Mouse (Mus musculus) intestine, embryonic 14.5 days (tissue): ENCODE results near the gene Flt4. TPM values are rescaled to one million over a fixed set of nuclear protein-coding genes. Genes with fewer than 3 reads are reported as not detected.
A peak's percentile ranks its signal among the peaks of the same experiment; 100 is the strongest.

ENCODE experiments used
- ATAC-seq: fragments of 200-750 bp; cut with Nextera tagmentation; replicated peaks from 2 replicates; pipeline ENCODE4 v1.8.0; 2017; ENCODE audit warnings: low read depth, moderate number of reproducible peaks, moderate TSS enrichment, moderate library complexity; ENCODE audit not compliant: low FRiP score, low TSS enrichment
- DNase-seq: peaks from one replicate; pipeline ENCODE4 v3.0.0-alpha.2; 2018; ENCODE audit warnings: low spot score
- H3K27ac ChIP-seq: fragments of 300-500 bp; sonication (generic); 2 replicates; pipeline ENCODE4 v1.5.1; 2014; ENCODE audit warnings: low read depth, mild to moderate bottlenecking, control low read depth
- H3K27me3 ChIP-seq: fragments of 300-500 bp; sonication (generic); replicated peaks from 2 replicates; pipeline ENCODE4 v1.6.1; 2014; ENCODE audit warnings: low read length, control low read depth; ENCODE audit not compliant: control insufficient read depth, insufficient read depth
- H3K36me3 ChIP-seq: fragments of 300-500 bp; sonication (generic); 2 replicates; pipeline ENCODE4 v1.6.1; 2014; ENCODE audit warnings: low read length, control low read depth; ENCODE audit not compliant: control insufficient read depth, insufficient read depth
- H3K4me1 ChIP-seq: fragments of 300-500 bp; sonication (generic); replicated peaks from 2 replicates; pipeline ENCODE4 v1.6.1; 2014; ENCODE audit warnings: low read length, control low read depth, mixed read lengths; ENCODE audit not compliant: control insufficient read depth, insufficient read depth
- H3K4me2 ChIP-seq: fragments of 300-500 bp; sonication (generic); 2 replicates; pipeline ENCODE4 v1.6.1; 2014; ENCODE audit warnings: low read length
- H3K4me3 ChIP-seq: fragments of 300-500 bp; sonication (generic); 2 replicates; pipeline ENCODE4 v1.5.1; 2014; ENCODE audit warnings: low read depth, low read length, control low read depth, mixed read lengths
- H3K9ac ChIP-seq: fragments of 300-500 bp; sonication (generic); 2 replicates; pipeline ENCODE4 v1.6.1; 2014; ENCODE audit warnings: mild to moderate bottlenecking, low read length
- H3K9me3 ChIP-seq: fragments of 300-500 bp; sonication (generic); 2 replicates; pipeline ENCODE4 v1.6.1; 2016; ENCODE audit warnings: low read length, control low read depth; ENCODE audit not compliant: control insufficient read depth
- WGBS: fragments of 180-500 bp; shearing (Covaris S2); extraction: QIAGEN DNeasy Blood & Tissue Kit; methylation state at CpG from one replicate; pipeline ENCODE4 v1.1.7; 2014; 5-methylcytosine and 5-hydroxymethylcytosine counted together
- polyA plus RNA-seq: library from polyadenylated mRNA; unstranded; fragments of >200 nt; fragmentation: Nextera tagmentation; extraction: Ambion mirVana; gene quantifications from 2 replicates; pipeline ENCODE4 v1.2.1, GENCODE M21; 2014

The Flt4 gene
- polyA plus RNA-seq, 1 experiment from 2014 or later, result 6.1 TPM

DNA sequence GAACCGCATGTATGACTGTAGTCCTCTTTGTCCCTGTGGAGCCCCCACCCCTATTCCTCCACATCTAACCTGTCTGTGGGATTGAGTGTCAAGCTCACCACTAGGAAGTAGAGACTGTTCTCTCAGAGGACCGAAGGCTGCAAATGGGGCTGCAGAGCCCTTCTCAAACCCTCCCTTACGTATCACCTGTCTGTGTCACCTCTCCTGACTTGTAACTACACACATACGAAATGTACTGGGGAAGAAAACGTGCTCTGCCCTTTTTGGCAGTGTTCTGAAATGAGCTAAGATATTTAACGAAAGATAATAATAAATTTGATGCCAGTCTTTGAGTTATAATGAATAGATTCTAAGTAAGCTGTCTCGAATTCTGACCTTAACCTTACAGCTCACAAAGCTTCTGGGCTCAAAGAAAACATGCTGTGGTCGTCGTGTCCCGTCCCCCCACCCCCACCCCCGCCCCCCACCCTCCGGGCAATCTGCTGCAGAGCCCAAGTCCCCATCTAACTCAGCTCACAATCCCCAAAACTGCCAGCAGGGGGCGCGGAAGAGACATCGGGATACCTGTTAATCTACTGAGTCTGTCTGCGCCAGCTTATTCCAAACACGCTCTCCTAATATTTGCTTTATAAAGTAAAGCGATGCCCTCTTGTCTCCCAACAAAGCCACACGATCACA, 43.5 kb downstream of the Flt4 start:
- WGBS, result 20% methylated on average over 19 of the region's 19 CpGs
- DNase-seq (peak; percentile 97), ATAC-seq (peak; percentile 65)
- Histone ChIP-seq H3K4me1 (no peaks in the 10 kb centered on the region), H3K9ac (no peak overlapping the region), H3K9me3 (no peaks in the 10 kb centered on the region), H3K27me3 (no peaks in the 10 kb centered on the region), H3K4me3 (no peak overlapping the region), H3K36me3 (no peaks in the 10 kb centered on the region), H3K4me2 (peak overlapping the region; percentile 26), H3K27ac (no peak overlapping the region)

GRCm38 (mm10) chr11:49653079-49653408, 44.0 kb downstream of the Flt4 start:
- H3K4me1 ChIP-seq, result no peaks in the 10 kb centered on the region
- no peak overlapping the region for H3K4me3 ChIP-seq
- no peak overlapping the region for H3K27ac ChIP-seq
- H3K9ac ChIP-seq, result no peak overlapping the region
- DNase-seq (no peak), ATAC-seq (peak; percentile 42)
- H3K9me3 ChIP-seq, result no peaks in the 10 kb centered on the region
- WGBS, result 40% methylated on average over 11 of the region's 11 CpGs
- H3K36me3 ChIP-seq, result no peaks in the 10 kb centered on the region
- H3K4me2 ChIP-seq, result peak overlapping the region; percentile 26
- no peaks in the 10 kb centered on the region for H3K27me3 ChIP-seq

DNA sequence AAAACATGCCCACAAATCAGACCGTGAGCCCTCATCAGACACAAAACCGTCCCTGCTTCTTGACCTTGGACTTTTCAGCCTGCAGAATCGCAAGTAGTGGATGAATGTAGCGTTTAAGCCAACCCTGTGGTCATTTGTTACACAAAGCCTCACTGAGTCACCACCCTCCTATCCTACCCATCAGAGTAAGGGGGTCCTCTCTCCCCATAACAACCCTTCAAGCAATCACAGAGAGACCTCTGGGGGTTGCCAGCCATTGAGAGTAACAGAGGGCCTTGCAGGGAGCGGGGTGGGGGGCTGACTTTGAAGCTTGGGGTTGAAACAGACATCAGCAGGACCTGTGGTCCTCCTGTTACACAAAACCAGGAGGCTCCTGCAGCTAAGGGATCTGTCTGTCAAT, 45.6 kb downstream of the Flt4 start:
- 89% methylated on average over 5 of the region's 5 CpGs for WGBS
- no peak for DNase-seq
- ATAC-seq, result no peak
- H3K4me3 ChIP-seq, result no peak overlapping the region
- H3K27me3 ChIP-seq, result no peaks in the 10 kb centered on the region
- no peak overlapping the region for H3K9ac ChIP-seq
- H3K4me2 ChIP-seq, result no peak overlapping the region
- no peak overlapping the region for H3K27ac ChIP-seq
- no peaks in the 10 kb centered on the region for H3K9me3 ChIP-seq
- no peaks in the 10 kb centered on the region for H3K36me3 ChIP-seq
- H3K4me1 ChIP-seq, result no peaks in the 10 kb centered on the region

GRCm38 (mm10) chr11:49655501-49655900, 46.4 kb downstream of the Flt4 start:
- no peak for DNase-seq
- no peak overlapping the region for H3K4me3 ChIP-seq
- no peaks in the 10 kb centered on the region for H3K4me1 ChIP-seq
- no peaks in the 10 kb centered on the region for H3K9me3 ChIP-seq
- H3K4me2 ChIP-seq, result no peak overlapping the region
- no peaks in the 10 kb centered on the region for H3K27me3 ChIP-seq
- no peaks in the 10 kb centered on the region for H3K36me3 ChIP-seq
- no peak overlapping the region for H3K27ac ChIP-seq
- ATAC-seq, result no peak
- no peak overlapping the region for H3K9ac ChIP-seq

GRCm38 (mm10) chr11:49658065-49658464, 49.0 kb downstream of the Flt4 start:
- H3K27ac ChIP-seq, result no peak overlapping the region
- WGBS, result 79% methylated on average over 4 of the region's 4 CpGs
- H3K36me3 ChIP-seq, result no peaks in the 10 kb centered on the region
- H3K27me3 ChIP-seq, result no peaks in the 10 kb centered on the region
- H3K4me2 ChIP-seq, result no peak overlapping the region
- DNase-seq, result peak; percentile 43
- no peaks in the 10 kb centered on the region for H3K4me1 ChIP-seq
- no peaks in the 10 kb centered on the region for H3K9me3 ChIP-seq
- H3K9ac ChIP-seq, result no peak overlapping the region
- no peak for ATAC-seq
- no peak overlapping the region for H3K4me3 ChIP-seq

DNA sequence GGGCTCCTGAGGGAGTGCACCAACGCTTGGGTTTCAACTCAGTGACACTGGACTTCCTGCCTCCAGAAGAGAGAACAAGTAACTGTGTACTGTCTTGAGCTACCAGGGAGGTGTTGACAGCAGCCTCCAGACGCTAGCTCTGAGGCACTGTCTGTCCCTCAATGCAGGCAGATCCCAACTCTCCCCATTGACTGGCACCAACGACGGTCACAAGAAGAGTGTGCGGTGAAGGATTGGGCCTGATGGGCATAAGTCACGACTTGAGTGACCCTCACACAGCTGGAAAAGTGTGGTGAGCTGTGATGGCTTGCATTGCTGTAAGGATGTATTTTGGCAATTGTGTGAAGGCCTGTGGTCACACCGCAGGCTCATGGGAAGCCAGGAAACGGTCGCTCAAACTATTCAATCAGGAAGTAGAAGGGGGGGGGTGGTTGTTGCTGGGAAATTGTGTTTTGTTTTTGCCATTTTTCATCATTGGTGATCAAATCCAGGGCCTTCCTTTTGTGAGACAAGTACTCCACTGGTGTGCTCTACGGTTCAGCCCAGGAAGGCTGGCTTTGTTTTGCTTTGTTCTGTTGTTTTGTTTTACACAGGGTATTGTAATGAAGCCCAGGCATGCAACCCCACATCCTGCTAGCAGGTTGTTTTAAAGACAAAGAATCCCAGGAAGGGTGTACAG, 49.9 kb downstream of the Flt4 start:
- H3K27ac ChIP-seq, result no peak overlapping the region
- WGBS, result 71% methylated on average over 10 of the region's 10 CpGs
- H3K4me3 ChIP-seq, result no peak overlapping the region
- H3K36me3 ChIP-seq, result no peaks in the 10 kb centered on the region
- ATAC-seq, result no peak
- DNase-seq, result peak; percentile 47
- no peaks in the 10 kb centered on the region for H3K4me1 ChIP-seq
- H3K9ac ChIP-seq, result no peak overlapping the region
- no peak overlapping the region for H3K4me2 ChIP-seq
- no peaks in the 10 kb centered on the region for H3K27me3 ChIP-seq
- no peaks in the 10 kb centered on the region for H3K9me3 ChIP-seq

- H3K4me1 ChIP-seq, result no peaks in the 10 kb centered on the region
- no peak overlapping the region for H3K27ac ChIP-seq
- H3K9ac ChIP-seq, result no peak overlapping the region
- DNase-seq, result no peak
- no peak overlapping the region for H3K4me2 ChIP-seq
- H3K36me3 ChIP-seq, result no peaks in the 10 kb centered on the region
- H3K4me3 ChIP-seq, result no peak overlapping the region
- ATAC-seq, result no peak
- WGBS, result 65% methylated on average over 7 of the region's 7 CpGs
- H3K9me3 ChIP-seq, result no peaks in the 10 kb centered on the region
- no peaks in the 10 kb centered on the region for H3K27me3 ChIP-seq
These were observed 50.4 kb downstream of the Flt4 start for GRCm38 (mm10) chr11:49659470-49659799.

DNA sequence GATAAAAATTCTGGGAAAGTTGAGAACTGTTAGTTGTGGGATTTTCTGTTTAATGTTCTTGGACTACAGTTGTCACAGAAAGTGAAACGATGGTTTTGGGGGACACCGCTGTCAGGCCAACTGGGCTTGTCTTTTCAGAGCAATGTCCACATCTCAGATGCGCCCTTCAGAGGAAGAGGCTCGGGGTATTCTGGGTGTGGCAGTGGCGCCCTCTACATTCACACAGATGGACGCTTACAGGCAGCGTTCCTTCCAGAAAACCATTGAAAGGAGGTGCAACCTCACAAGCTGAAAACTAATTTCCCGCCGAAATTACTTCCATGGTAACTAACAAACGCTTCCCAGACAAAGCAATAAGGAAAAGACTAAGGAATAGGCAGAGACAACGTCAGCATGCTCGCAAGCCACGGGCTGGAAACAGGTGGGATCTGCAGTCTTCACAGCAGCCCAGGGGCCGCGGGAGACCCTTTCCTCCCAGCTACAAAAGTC, 53.3 kb downstream of the Flt4 start:
- no peaks in the 10 kb centered on the region for H3K27me3 ChIP-seq
- no peak overlapping the region for H3K4me2 ChIP-seq
- no peaks in the 10 kb centered on the region for H3K9me3 ChIP-seq
- no peak overlapping the region for H3K27ac ChIP-seq
- no peak overlapping the region for H3K4me3 ChIP-seq
- ATAC-seq (no peak), DNase-seq (peak; percentile 45)
- no peaks in the 10 kb centered on the region for H3K36me3 ChIP-seq
- H3K9ac ChIP-seq, result no peak overlapping the region
- no peaks in the 10 kb centered on the region for H3K4me1 ChIP-seq
- 55% methylated on average over 15 of the region's 15 CpGs for WGBS

GRCm38 (mm10) chr11:49663310-49663709, 54.2 kb downstream of the Flt4 start, which contains the start of gene Scgb3a1:
Gene Scgb3a1, plus strand, starts transcription at chr11:49663610.
- H3K9me3 ChIP-seq, result no peaks in the 10 kb centered on the region
- no peak for ATAC-seq
- no peak within 1 kb of the TSS for H3K4me2 ChIP-seq
- no peaks in the 10 kb centered on the region for H3K36me3 ChIP-seq
- DNase-seq, result peak; percentile 43
- H3K4me1 ChIP-seq, result no peaks in the 10 kb centered on the region
- H3K9ac ChIP-seq, result no peak within 1 kb of the TSS
- no peak within 1 kb of the TSS for H3K27ac ChIP-seq
- no peaks in the 10 kb centered on the region for H3K27me3 ChIP-seq
- H3K4me3 ChIP-seq, result no peak within 1 kb of the TSS
- 82% methylated on average over 5 of the region's 5 CpGs for WGBS
